Mouse (Mus musculus): ENCODE results near the gene Cyp2t4. TPM values are rescaled to one million over a fixed set of nuclear protein-coding genes. Genes with fewer than 3 reads are reported as not detected.

Cyp2t4 gene
- polyA plus RNA-seq, 1 experiment = not detected

DNA sequence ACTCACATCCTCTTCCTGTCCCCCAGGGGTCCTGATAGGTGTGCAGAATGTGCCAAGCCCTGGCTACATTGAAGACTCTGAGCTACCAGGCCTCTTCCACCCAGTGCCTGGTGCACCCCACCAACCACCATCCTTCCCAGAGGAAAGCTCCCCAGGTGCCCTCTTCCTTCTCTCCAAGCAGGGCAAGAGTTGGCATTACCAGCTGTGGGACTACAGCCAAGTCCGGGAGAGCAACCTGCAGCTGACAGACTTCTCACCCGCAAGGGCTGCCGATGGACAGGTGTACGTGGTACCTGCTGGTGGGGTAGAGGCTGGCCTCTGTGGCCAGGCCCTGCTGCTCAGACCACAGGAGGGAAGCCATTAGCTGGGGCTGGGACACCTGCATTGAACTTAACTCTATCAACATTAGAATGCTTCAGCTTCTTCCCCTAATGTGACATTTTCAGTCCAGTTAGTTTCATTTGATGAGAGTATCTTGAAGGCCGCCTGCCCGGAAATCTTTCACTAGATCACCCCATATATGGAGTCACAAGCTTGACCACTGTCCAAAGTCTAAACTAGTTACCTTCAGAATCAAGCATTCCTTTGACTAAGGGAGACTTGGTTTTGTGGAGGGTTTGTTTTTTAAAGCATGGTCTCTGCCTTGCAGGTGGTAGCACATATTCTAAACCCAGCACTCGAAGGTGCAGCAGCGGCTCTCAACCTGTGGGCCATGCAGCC is 50.4 kb downstream of the Cyp2t4 start:
- Histone ChIP-seq H3K4me3 (ENCODE audit: insufficient read depth, low read depth, low read length) (no peak overlapping the region), H3K4me1 (ENCODE audit: control insufficient read depth, insufficient read depth, low read length) (no peaks in the 10 kb centered on the region), H3K27ac (ENCODE audit: insufficient read depth, low read depth, low read length) (no peak overlapping the region)
- TF ChIP-seq POLR2A (IDR thresholded peaks at IDR 0.05; ENCODE audit: insufficient read depth, low read depth, low read length) = no peak
- no peak for TF ChIP-seq CTCF (IDR thresholded peaks at IDR 0.05; ENCODE audit: insufficient read depth, low read depth, low read length)
- WGBS = 97% methylated on average over 8 of the region's 8 CpGs

Other genes with a start within 250 kb of the Cyp2t4 start
- not detected in 2 replicates for gene Cyp2a22, start 214.3 kb upstream of the Cyp2t4 start, polyA plus RNA-seq (2012; ENCODE audit: insufficient read depth, insufficient read length, low replicate concordance, missing spikeins)
- not detected in 2 replicates for gene Cyp2a12, start 124.6 kb upstream of the Cyp2t4 start, polyA plus RNA-seq (2012; ENCODE audit: insufficient read depth, insufficient read length, low replicate concordance, missing spikeins)
- not detected in 2 replicates for gene Cyp2f2, start 33.8 kb upstream of the Cyp2t4 start, polyA plus RNA-seq (2012; ENCODE audit: insufficient read depth, insufficient read length, low replicate concordance, missing spikeins)
- gene Egln2, start 13.1 kb downstream of the Cyp2t4 start, polyA plus RNA-seq (2012; ENCODE audit: insufficient read depth, insufficient read length, low replicate concordance, missing spikeins) = not detected in 2 replicates
- gene Rab4b, start 25.2 kb downstream of the Cyp2t4 start, polyA plus RNA-seq (2012; ENCODE audit: insufficient read depth, insufficient read length, low replicate concordance, missing spikeins) = not detected in 2 replicates
- gene Gm21983, start 27.4 kb downstream of the Cyp2t4 start, polyA plus RNA-seq (2012; ENCODE audit: insufficient read depth, insufficient read length, low replicate concordance, missing spikeins) = not detected in 2 replicates
- gene Mia, start 27.4 kb downstream of the Cyp2t4 start, polyA plus RNA-seq (2012; ENCODE audit: insufficient read depth, insufficient read length, low replicate concordance, missing spikeins) = not detected in 2 replicates
- not detected in 2 replicates for gene BC024978, start 42.1 kb downstream of the Cyp2t4 start, polyA plus RNA-seq (2012; ENCODE audit: insufficient read depth, insufficient read length, low replicate concordance, missing spikeins)
- gene Snrpa, start 42.6 kb downstream of the Cyp2t4 start, polyA plus RNA-seq (2012; ENCODE audit: insufficient read depth, insufficient read length, low replicate concordance, missing spikeins) = not detected in 2 replicates
- gene Itpkc, start 74.9 kb downstream of the Cyp2t4 start, polyA plus RNA-seq (2012; ENCODE audit: insufficient read depth, insufficient read length, low replicate concordance, missing spikeins) = not detected in 2 replicates
- gene Coq8b, start 79.3 kb downstream of the Cyp2t4 start, polyA plus RNA-seq (2012; ENCODE audit: insufficient read depth, insufficient read length, low replicate concordance, missing spikeins) = not detected in 2 replicates
- not detected in 2 replicates for gene Numbl, start 104.7 kb downstream of the Cyp2t4 start, polyA plus RNA-seq (2012; ENCODE audit: insufficient read depth, insufficient read length, low replicate concordance, missing spikeins)
- not detected in 2 replicates for gene Ltbp4, start 184.0 kb downstream of the Cyp2t4 start, polyA plus RNA-seq (2012; ENCODE audit: insufficient read depth, insufficient read length, low replicate concordance, missing spikeins)
- gene Shkbp1, start 202.3 kb downstream of the Cyp2t4 start, polyA plus RNA-seq (2012; ENCODE audit: insufficient read depth, insufficient read length, low replicate concordance, missing spikeins) = not detected in 2 replicates
- not detected in 2 replicates for gene Gm20479, start 203.7 kb downstream of the Cyp2t4 start, polyA plus RNA-seq (2012; ENCODE audit: insufficient read depth, insufficient read length, low replicate concordance, missing spikeins)